Mouse (Mus musculus): Measurements from ENCODE around the gene Vwf.

GRCm38 (mm10) chr6:125622434-125622833 is 75.9 kb downstream of the Vwf start:
- no peak; the same call in 1 of the 2 replicates for TF ChIP-seq CTCF (IDR thresholded peaks at IDR 0.05; ENCODE audit: control insufficient read depth, insufficient read depth, insufficient replicate concordance, low read depth, low read length)
- no peak for TF ChIP-seq POLR2A (IDR thresholded peaks at IDR 0.05; ENCODE audit: control insufficient read depth, low read depth, low read length)
